Mouse (Mus musculus) bone marrow macrophage, adult 2 months (primary cell): ENCODE data around the gene Dscaml1.

Experiments used
- CTCF ChIP-seq: IDR thresholded peaks from 2 replicates; pipeline ENCODE4 v1.5.1; 2012; ENCODE audit warnings: low read depth, mild to moderate bottlenecking, low read length, moderate library complexity
- POLR2A ChIP-seq: IDR thresholded peaks from 2 replicates; pipeline ENCODE4 v1.6.1; 2012; ENCODE audit warnings: mild to moderate bottlenecking, low read depth, low read length, borderline replicate concordance

DNA sequence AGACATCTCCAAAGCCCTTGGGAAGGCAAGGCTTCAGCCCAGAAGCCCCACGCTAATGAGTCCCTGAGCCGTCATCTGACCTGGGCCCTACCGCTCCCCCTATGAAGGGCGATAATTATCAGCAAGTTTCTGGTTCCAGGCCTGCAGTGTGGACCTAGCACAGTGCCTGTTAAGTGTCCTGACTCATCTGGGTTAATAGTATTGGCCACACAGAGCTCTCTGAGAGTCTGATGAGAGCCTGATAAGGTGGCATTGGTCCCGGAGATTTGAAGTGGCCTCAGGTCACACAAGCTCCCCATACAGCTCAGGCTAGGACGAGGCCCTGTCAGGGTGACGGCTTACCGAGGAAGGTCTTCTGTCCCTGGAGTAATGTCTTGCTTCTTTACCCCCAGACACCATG, 36.8 kb upstream of the Dscaml1 start:
- TF ChIP-seq CTCF (no peak), POLR2A (no peak)
